13 mouse cellular contexts compared by ENCODE assay signal in the genomic region with DNA sequence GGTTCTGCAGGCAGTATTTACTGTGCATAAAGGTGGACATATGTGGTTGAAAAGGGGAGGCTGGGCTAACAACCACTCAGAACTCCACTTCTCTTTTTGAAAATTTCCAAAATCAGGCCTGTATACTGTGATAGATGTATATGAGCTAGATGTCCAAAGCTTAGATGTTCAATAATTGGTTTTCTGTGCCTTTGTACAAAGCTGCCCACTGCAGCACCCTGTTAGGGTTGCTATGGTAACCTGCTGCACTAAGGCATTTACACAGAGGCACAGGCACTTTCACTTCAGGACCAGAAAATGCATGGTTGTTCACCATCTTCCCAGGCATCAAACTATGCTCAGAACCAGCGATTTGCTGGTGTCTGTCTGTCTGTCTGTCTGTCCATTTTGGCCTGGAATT. TPM values are rescaled to one million over a fixed set of nuclear protein-coding genes. Genes with fewer than 3 reads are reported as not detected.
DNase-seq lines count a peak whose midpoint lies in the region; ATAC-seq lines count a peak whose summit lies in the region.
"Had no signal": no experiment of that assay in that cellular context is flagged by ENCODE, and none has a peak within 500 bp of the region (broad histone marks: within the 10 kb centered on the region; RNA-seq: fewer than 3 reads in every experiment).

No protein-coding gene starts in this region.

- peak overlapping the region; percentile 75 for H3K4me3 ChIP-seq in forebrain, embryonic 10.5 days
- H3K4me3 ChIP-seq in hindbrain, embryonic 16.5 days (ENCODE audit: low read length): peak overlapping the region; percentile 59
- peak overlapping the region; percentile 67 for H3K4me3 ChIP-seq in neural tube, embryonic 15.5 days (replicated peaks)
- no peak overlapping the region for H3K4me3 ChIP-seq in liver, embryonic 12.5 days
- H3K4me3 ChIP-seq: heart, embryonic 13.5 days had no signal

- WGBS in forebrain, embryonic 10.5 days: 60% methylated on average over 1 of the region's 1 CpGs
- WGBS in hindbrain, embryonic 16.5 days: 29% methylated on average over 1 of the region's 1 CpGs
- WGBS in neural tube, embryonic 15.5 days: 30% methylated on average over 1 of the region's 1 CpGs
- 38% methylated on average over 1 of the region's 1 CpGs for WGBS in liver, embryonic 12.5 days (ENCODE audit: insufficient replicate concordance)

- peaks cover 17% of the 10 kb centered on the region for H3K27me3 ChIP-seq in forebrain, embryonic 10.5 days (ENCODE audit: poor library complexity, severe bottlenecking)
- no peaks in the 10 kb centered on the region for H3K27me3 ChIP-seq in hindbrain, embryonic 16.5 days (replicated peaks; ENCODE audit: control insufficient read depth, insufficient read depth, low read length)
- H3K27me3 ChIP-seq in neural tube, embryonic 15.5 days (replicated peaks): no peaks in the 10 kb centered on the region
- peaks cover 16% of the 10 kb centered on the region for H3K27me3 ChIP-seq in liver, embryonic 12.5 days (replicated peaks)

- peak overlapping the region; percentile 96 for H3K27ac ChIP-seq in forebrain, embryonic 10.5 days
- H3K27ac ChIP-seq in hindbrain, embryonic 16.5 days (ENCODE audit: low read depth, low read length): peak overlapping the region; percentile 59
- peak overlapping the region; percentile 95 for H3K27ac ChIP-seq in neural tube, embryonic 15.5 days (replicated peaks)
- no peak overlapping the region for H3K27ac ChIP-seq in liver, embryonic 12.5 days
- H3K27ac ChIP-seq: heart, embryonic 13.5 days had no signal

- peak; percentile 52 for DNase-seq in layer of hippocampus, adult 9-11 months
- no peak for DNase-seq in layer of hippocampus, adult 9-10 months (ENCODE audit: low spot score)
- DNase-seq in forebrain, embryonic 10.5 days (ENCODE audit: extremely low spot score, low spot score): peak; percentile 38
- no peak for DNase-seq in yolk sac, embryonic 10.5 days (ENCODE audit: low spot score)
- DNase-seq: B cell, adult 2 months; thymus, postnatal 4 days had no signal

- ATAC-seq in hindbrain, embryonic 16.5 days: peak; percentile 73
- peak; percentile 60 for ATAC-seq in neural tube, embryonic 15.5 days (ENCODE audit: low FRiP score)
- no peak for ATAC-seq in liver, embryonic 12.5 days
- no peak for ATAC-seq in inflammation-experienced regulatory T-cells, adult 6 months
- ATAC-seq: intestine, postnatal 0 days had no signal

- H3K36me3 ChIP-seq in forebrain, embryonic 10.5 days (replicated peaks): peaks cover 7% of the 10 kb centered on the region
- H3K36me3 ChIP-seq in hindbrain, embryonic 16.5 days (ENCODE audit: control insufficient read depth, insufficient read depth, low read length): no peaks in the 10 kb centered on the region
- no peaks in the 10 kb centered on the region for H3K36me3 ChIP-seq in neural tube, embryonic 15.5 days
- H3K36me3 ChIP-seq in liver, embryonic 12.5 days: no peaks in the 10 kb centered on the region
- H3K36me3 ChIP-seq: heart, embryonic 13.5 days had no signal

- peak overlapping the region; percentile 56 for H3K9ac ChIP-seq in hindbrain, embryonic 16.5 days (ENCODE audit: low read depth, low read length)
- peak overlapping the region; percentile 94 for H3K9ac ChIP-seq in neural tube, embryonic 15.5 days (replicated peaks)
- H3K9ac ChIP-seq in liver, embryonic 12.5 days: no peak overlapping the region
- H3K9ac ChIP-seq: heart, embryonic 13.5 days had no signal

- H3K4me2 ChIP-seq in hindbrain, embryonic 16.5 days (ENCODE audit: low read length): peak overlapping the region; percentile 73
- peak overlapping the region; percentile 86 for H3K4me2 ChIP-seq in neural tube, embryonic 15.5 days
- no peak overlapping the region for H3K4me2 ChIP-seq in liver, embryonic 12.5 days
- H3K4me2 ChIP-seq: heart, embryonic 13.5 days; liver, embryonic 11.5 days had no signal

- H3K9me3 ChIP-seq in forebrain, embryonic 10.5 days: no peaks in the 10 kb centered on the region
- H3K9me3 ChIP-seq in hindbrain, embryonic 16.5 days (ENCODE audit: control insufficient read depth, low read length): no peaks in the 10 kb centered on the region
- no peaks in the 10 kb centered on the region for H3K9me3 ChIP-seq in neural tube, embryonic 15.5 days (replicated peaks)
- no peaks in the 10 kb centered on the region for H3K9me3 ChIP-seq in liver, embryonic 12.5 days (replicated peaks)
- H3K9me3 ChIP-seq: heart, embryonic 13.5 days had no signal

- H3K4me1 ChIP-seq in forebrain, embryonic 10.5 days: peaks cover 37% of the 10 kb centered on the region
- H3K4me1 ChIP-seq in hindbrain, embryonic 16.5 days (ENCODE audit: control insufficient read depth, insufficient read depth, low read depth, low read length): peaks cover 30% of the 10 kb centered on the region
- peaks cover 37% of the 10 kb centered on the region for H3K4me1 ChIP-seq in neural tube, embryonic 15.5 days
- no peaks in the 10 kb centered on the region for H3K4me1 ChIP-seq in liver, embryonic 12.5 days

RNA-seq across cellular contexts. Expression of gene Astn1, which starts 2.4 kb away (rescaled TPM):
- 7.7 and 8.2 TPM in 2 replicates for polyA plus RNA-seq in forebrain, embryonic 10.5 days (2016; fragmentation: Nextera tagmentation; extraction: Ambion mirVana)
- 38.2 and 43.0 TPM in 2 replicates for polyA plus RNA-seq in hindbrain, embryonic 16.5 days (2015; fragmentation: Nextera tagmentation; extraction: Ambion mirVana)
- polyA plus RNA-seq in neural tube, embryonic 15.5 days (2015; fragmentation: Nextera tagmentation; extraction: Ambion mirVana): 34.3 and 39.5 TPM in 2 replicates
- polyA plus RNA-seq in liver, embryonic 12.5 days (2016; fragmentation: Nextera tagmentation; extraction: Ambion mirVana): 0.17 and 0.29 TPM in 2 replicates
- polyA plus RNA-seq in inflammation-experienced regulatory T-cells, adult 6 months (2017; shearing (Covaris generic)): not detected

RNA-seq across cellular contexts. Expression of gene Brinp2, which starts 8.3 kb away (rescaled TPM):
- polyA plus RNA-seq in forebrain, embryonic 10.5 days (2016; fragmentation: Nextera tagmentation; extraction: Ambion mirVana): 1.0 and 2.4 TPM in 2 replicates
- 32.7 and 33.4 TPM in 2 replicates for polyA plus RNA-seq in hindbrain, embryonic 16.5 days (2015; fragmentation: Nextera tagmentation; extraction: Ambion mirVana)
- polyA plus RNA-seq in neural tube, embryonic 15.5 days (2015; fragmentation: Nextera tagmentation; extraction: Ambion mirVana): 24.9 and 27.0 TPM in 2 replicates
- polyA plus RNA-seq in liver, embryonic 12.5 days (2016; fragmentation: Nextera tagmentation; extraction: Ambion mirVana): 0.07 and 0.20 TPM in 2 replicates
- not detected for polyA plus RNA-seq in inflammation-experienced regulatory T-cells, adult 6 months (2017; shearing (Covaris generic))

Comparison
In these comparisons a context has a peak if more than half of its experiments do, and no peak if none do; other contexts are left out.
1. DNase-seq: peak in layer of hippocampus, adult 9-11 months (single experiment) and forebrain, embryonic 10.5 days (single experiment); none in layer of hippocampus, adult 9-10 months (single experiment) and yolk sac, embryonic 10.5 days (single experiment).
2. ATAC-seq: peak in hindbrain, embryonic 16.5 days (single experiment) and neural tube, embryonic 15.5 days (single experiment); none in liver, embryonic 12.5 days (single experiment) and inflammation-experienced regulatory T-cells, adult 6 months (single experiment).